Mouse (Mus musculus) lung, adult 2 months (tissue): Measurements from ENCODE around the gene Mdk.

Experiments
- CTCF ChIP-seq: fragments of 200-500 bp; IDR thresholded peaks from 2 replicates; pipeline ENCODE4 v1.5.1; 2011; ENCODE audit warnings: mild to moderate bottlenecking, low read length, control low read depth; ENCODE audit not compliant: insufficient read depth
- POLR2A ChIP-seq: fragments of 200-500 bp; IDR thresholded peaks from 2 replicates; pipeline ENCODE4 v1.6.1; 2011; ENCODE audit warnings: low read depth, mild to moderate bottlenecking, control low read depth, low read length, borderline replicate concordance; ENCODE audit errors: extremely low read depth

- TF ChIP-seq CTCF: peak; percentile 76
- no peak for TF ChIP-seq POLR2A
Measured at GRCm38 (mm10) chr2:91929936-91930335, 2.2 kb downstream of the Mdk start.
